Mouse (Mus musculus): Measurements from ENCODE around the gene Smco3.
"Not testable (repeated sequence)": the region's sequence is repeated elsewhere in the genome, so short reads cannot be mapped to it uniquely, and the experiment has no call there.

Gene Smco3
- long read RNA-seq, experiment 1, partial matches to known transcripts, result 0 of 1 reads
- long read RNA-seq, experiment 1, other reads (novel, unspliced or antisense), result 0 of 1 reads
- long read RNA-seq, experiment 2, partial matches to known transcripts, result 0 of 4 reads
- long read RNA-seq, experiment 2, other reads (novel, unspliced or antisense), result 1 of 4 reads

DNA sequence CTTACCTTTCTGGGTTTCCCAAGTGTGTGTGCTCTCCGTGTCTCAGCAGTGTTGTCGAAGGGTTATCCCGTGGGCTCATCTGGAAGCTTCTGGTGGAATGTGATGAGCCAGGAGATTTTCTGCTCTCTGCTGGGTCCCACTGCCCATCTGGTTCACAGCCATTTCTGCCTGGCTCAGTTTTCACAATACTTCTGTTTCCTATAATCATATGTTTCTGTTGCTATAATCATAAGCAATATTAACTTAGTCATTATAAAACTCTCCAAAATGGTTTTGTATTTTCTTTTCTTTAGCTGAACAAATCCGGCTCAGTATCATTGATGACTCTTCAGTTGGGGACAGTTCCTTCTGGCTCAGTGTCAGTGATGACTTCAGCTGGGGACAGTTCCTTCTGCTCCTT is at the start of gene Smco3:
Smco3 (minus strand) TSS at position 101 of the 400 bp plus-strand sequence.
- intact Hi-C loops (cut with DNase I), result no loop called here

- intact Hi-C loops (cut with DNase I), result not testable (repeated sequence)
Measured at GRCm38 (mm10) chr6:136884766-136885165, 49.5 kb upstream of the Smco3 start.

DNA sequence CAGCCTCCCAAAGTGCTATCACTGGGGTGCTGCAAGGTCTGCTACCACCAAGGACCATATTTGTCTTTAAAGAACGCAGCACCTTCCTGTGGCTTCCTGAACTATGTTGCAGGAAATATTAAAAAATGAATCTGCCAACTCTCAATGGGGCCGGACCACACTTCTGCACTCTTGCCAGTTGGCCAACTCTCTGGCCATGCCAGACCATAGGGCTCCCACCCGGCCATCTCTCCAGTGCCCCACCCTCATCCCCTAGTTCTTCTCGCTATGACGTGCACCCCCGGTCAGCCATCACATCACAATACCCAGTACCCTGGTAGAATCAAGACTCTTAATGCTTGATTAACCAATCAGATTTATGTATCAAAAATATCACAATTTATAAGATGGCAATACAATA is 48.7 kb upstream of the Smco3 start:
- intact Hi-C loops (cut with DNase I), result no loop called here

GRCm38 (mm10) chr6:136883431-136883915 is 48.2 kb upstream of the Smco3 start:
- intact Hi-C loops (cut with DNase I), result no loop called here

DNA sequence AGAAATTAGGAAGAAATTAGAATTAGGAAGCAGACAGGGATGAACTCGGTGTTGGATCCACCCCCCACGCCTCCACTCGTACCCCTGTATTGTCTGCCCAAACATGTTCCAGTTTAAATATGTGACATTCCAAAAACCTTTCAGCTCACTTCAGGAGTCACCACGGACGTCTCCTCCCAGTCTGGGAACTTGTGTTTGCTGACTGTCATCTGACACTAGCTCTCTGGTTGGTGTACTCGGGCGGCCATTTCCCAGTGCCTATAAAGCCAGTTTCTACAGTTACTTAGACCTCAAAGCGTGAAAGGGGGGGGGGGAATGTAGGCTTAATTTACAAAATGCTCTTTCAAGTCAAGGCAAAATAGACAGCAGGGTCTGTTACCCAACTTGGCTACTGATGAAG is 46.4 kb upstream of the Smco3 start:
- intact Hi-C loops (cut with DNase I), result no loop called here

- intact Hi-C loops (cut with DNase I), result no loop called here
Measured at GRCm38 (mm10) chr6:136875670-136876069, 40.4 kb upstream of the Smco3 start, which contains the start of gene Mgp. Gene Mgp, minus strand, starts transcription at chr6:136875823.

DNA sequence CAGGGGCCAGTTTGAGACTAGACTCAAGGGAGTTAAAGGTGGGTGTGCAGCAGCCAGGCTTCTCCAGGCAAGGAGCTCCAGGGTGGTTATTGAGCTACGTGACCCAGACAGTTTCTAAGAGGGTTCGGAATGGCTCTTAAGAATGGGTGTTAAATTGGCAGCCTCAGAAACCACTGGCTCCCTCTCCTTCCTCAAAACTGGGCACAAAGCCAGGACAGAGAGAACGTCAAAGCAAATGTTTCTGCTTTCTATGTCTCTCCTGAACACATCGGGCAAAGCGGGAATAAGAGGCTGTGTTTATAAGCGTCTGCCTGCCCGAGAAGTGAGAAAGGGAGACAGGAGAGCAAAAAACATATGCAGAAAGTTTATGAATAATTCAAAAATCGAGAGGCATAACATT is 39.3 kb upstream of the Smco3 start:
- intact Hi-C loops (cut with DNase I), result no loop called here

DNA sequence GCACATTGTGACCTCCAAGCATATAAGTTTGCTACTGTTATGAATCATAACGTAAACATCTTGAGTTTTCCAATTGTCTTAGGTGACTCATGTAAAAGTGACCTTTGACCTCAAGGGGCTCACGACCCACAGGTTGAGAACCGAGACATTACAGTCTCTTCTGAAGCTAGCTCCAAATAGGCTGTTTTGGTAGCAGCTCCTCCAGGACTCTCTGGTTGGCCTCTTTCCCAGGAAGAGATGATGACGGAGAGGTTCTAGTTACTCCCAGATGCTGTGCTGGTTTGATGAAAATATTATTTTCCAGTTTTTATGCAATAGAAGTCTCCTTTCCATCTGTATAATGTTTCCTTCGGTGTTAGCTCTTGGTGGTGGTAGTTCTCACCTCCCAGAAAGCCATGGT is 33.7 kb upstream of the Smco3 start:
- intact Hi-C loops (cut with DNase I), result no loop called here

DNA sequence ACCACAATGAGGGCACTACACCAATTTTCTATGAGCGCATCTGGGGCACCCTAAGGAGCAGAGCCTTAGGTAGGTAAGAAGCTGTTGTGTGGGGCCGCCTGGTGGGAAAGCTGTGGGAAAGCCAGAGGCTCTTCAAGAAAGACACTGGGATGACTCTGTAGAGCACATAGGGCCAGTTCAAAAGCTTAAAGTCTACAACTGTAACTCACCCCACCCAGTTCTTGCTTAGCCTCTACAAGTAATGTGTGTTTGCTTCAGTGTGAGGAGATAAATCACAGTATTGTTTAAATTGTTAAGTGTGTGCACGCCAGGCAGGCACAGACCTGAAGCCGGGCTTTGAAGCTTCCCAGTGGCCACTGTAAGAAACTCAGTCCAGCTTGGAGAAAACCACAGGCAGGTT is 30.9 kb upstream of the Smco3 start:
- intact Hi-C loops (cut with DNase I), result no loop called here

DNA sequence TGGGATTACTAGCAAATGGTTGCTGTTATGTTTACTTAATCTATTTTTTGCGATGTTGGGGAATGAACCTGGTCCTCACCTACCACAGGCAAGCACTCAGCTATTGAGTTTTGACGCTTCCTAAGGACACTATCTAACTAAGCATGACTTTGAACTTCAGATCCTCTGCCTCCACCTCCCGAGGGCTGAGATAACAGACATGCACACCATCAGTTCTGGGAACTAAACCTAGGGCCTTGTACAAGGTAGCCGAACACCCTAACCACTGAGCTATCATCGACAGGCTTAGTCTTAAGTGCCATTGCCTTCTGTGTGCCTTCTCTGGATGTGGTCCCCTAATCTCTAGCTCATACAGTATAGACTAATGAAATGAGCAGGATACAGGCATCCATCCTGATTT is 30.1 kb upstream of the Smco3 start:
- intact Hi-C loops (cut with DNase I), result no loop called here

DNA sequence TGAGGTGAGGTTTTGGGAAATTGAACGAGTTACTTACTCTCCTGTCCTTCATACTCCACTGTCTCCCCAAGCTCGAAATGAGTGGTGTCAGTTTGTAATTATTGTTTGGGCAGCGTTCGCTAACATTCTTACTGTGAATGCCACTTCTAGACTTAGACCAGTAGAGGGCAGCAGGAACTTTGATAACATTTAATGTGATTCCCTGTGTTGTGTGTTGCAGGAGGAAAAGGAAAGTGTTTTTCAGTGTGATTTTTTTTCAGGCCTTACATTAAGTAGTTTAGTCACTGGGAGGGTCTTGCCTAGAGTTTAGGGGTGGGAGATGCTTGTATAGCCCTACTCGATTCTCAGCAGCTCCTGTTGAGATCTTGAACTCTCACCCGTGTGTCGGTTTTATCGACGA is 25.8 kb upstream of the Smco3 start:
- intact Hi-C loops (cut with DNase I), result loop anchor here (1.0 to 5.0 kb wide), 3 partner anchors 59 to 121 kb away; no protein-coding TSS in a partner anchor

GRCm38 (mm10) chr6:136858420-136858819 is 23.2 kb upstream of the Smco3 start:
- intact Hi-C loops (cut with DNase I), result no loop called here

GRCm38 (mm10) chr6:136857873-136858260 is 22.6 kb upstream of the Smco3 start:
- intact Hi-C loops (cut with DNase I), result no loop called here

DNA sequence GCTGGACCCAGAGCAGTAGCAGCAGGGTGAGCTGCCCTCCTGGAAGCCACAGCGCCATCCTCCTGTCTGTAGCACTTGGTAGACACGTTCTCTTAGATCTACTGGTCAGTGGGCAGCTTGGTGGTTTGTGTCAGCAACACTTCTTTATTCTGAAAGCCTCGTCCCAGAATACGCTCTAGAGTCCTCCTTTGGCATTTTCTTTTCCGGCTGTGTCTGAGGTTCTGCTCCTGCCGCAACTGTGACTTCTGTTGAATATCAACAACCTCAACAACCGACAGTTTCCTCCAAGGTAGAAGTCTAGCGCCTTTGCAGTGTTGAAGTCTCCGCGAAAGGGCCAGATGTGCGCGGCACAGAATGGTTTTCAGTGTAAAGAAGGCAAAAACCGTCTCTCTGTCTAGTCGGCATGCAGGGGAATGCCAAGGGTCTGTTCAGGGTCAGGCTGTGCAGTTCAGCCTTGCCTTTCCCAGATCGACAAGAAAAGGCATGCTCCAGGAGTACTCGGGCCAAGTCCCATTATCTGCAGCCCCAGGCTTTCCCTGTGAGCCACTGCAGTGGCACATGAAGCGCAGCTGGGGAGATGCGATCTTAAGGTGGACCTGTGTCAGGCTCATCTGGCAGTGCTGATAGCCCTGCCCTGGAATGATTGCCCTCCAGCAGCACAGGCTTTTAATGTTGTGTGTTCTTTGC is 22.1 kb upstream of the Smco3 start, which contains the start of gene Art4:
Art4 (minus strand) TSS at position 548 of the 687 bp plus-strand sequence.
- intact Hi-C loops (cut with DNase I), result no loop called here

GRCm38 (mm10) chr6:136856071-136856636 is 20.9 kb upstream of the Smco3 start:
- intact Hi-C loops (cut with DNase I), result no loop called here

GRCm38 (mm10) chr6:136855183-136855582 is 19.9 kb upstream of the Smco3 start:
- intact Hi-C loops (cut with DNase I), result no loop called here

- intact Hi-C loops (cut with DNase I), result no loop called here
Measured at GRCm38 (mm10) chr6:136854361-136854781, 19.1 kb upstream of the Smco3 start.

GRCm38 (mm10) chr6:136852762-136853161 is 17.5 kb upstream of the Smco3 start:
- intact Hi-C loops (cut with DNase I), result no loop called here

GRCm38 (mm10) chr6:136852348-136852747 is 17.1 kb upstream of the Smco3 start:
- intact Hi-C loops (cut with DNase I), result no loop called here

DNA sequence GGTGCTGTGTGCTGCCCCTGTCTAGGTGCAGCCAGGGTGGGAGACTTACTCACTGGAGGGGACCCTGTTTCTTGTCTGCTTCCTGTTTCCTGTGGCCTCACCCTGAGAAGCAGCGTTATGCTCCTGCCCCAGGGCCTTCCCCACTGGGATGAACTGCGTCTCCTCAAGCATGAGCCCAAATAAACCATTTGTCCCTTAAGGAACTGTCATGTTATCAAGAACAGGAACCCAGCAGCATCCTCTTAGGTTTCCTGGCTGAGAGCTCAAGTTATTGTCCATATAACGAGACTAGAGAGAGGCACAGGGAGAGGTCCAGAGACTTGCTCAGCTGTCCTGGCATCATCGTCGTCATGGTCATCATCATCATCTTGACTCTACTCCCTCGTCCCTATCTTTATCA is 15.0 kb upstream of the Smco3 start:
- intact Hi-C loops (cut with DNase I), result no loop called here

- intact Hi-C loops (cut with DNase I), result no loop called here
Measured at GRCm38 (mm10) chr6:136848971-136849370, 13.7 kb upstream of the Smco3 start.

GRCm38 (mm10) chr6:136848399-136848798 is 13.1 kb upstream of the Smco3 start:
- intact Hi-C loops (cut with DNase I), result no loop called here

All from adrenal gland (tissue).